Mouse (Mus musculus) liver, embryonic 15.5 days (tissue): ENCODE data around the gene Adamtsl4. TPM values are rescaled to one million over a fixed set of nuclear protein-coding genes. Genes with fewer than 3 reads are reported as not detected.

Experiments used
- ATAC-seq: fragments of 200-750 bp; cut with Nextera tagmentation; 2 replicates; pipeline ENCODE4 v1.8.0; 2017; ENCODE audit warnings: moderate number of reproducible peaks, mild to moderate bottlenecking, moderate library complexity; ENCODE audit not compliant: insufficient read depth
- H3K27ac ChIP-seq: fragments of 300-500 bp; sonication (generic); replicated peaks from 2 replicates; pipeline ENCODE4 v1.5.1; 2015; ENCODE audit warnings: mild to moderate bottlenecking, inconsistent platforms
- H3K27me3 ChIP-seq: fragments of 300-500 bp; sonication (generic); 2 replicates; pipeline ENCODE4 v1.6.1; 2015; ENCODE audit warnings: mild to moderate bottlenecking, inconsistent platforms
- H3K36me3 ChIP-seq: fragments of 300-500 bp; sonication (generic); replicated peaks from 2 replicates; pipeline ENCODE4 v1.6.1; 2015; ENCODE audit warnings: moderate library complexity, mild to moderate bottlenecking, inconsistent platforms
- H3K4me1 ChIP-seq: fragments of 300-500 bp; sonication (generic); replicated peaks from 2 replicates; pipeline ENCODE4 v1.6.1; 2015; ENCODE audit warnings: inconsistent platforms
- H3K4me2 ChIP-seq: fragments of 300-500 bp; sonication (generic); 2 replicates; pipeline ENCODE4 v1.6.1; 2015; ENCODE audit warnings: moderate library complexity, mild to moderate bottlenecking, inconsistent platforms
- H3K4me3 ChIP-seq: fragments of 300-500 bp; sonication (generic); replicated peaks from 2 replicates; pipeline ENCODE4 v1.5.1; 2015; ENCODE audit warnings: mild to moderate bottlenecking, inconsistent platforms
- H3K9ac ChIP-seq: fragments of 300-500 bp; sonication (generic); 2 replicates; pipeline ENCODE4 v1.6.1; 2015; ENCODE audit warnings: moderate library complexity, mild to moderate bottlenecking, inconsistent platforms
- H3K9me3 ChIP-seq: fragments of 300-500 bp; sonication (generic); replicated peaks from 2 replicates; pipeline ENCODE4 v1.6.1; 2016; ENCODE audit warnings: inconsistent platforms
- WGBS: fragments of 180-500 bp; shearing (Covaris S2); methylation state at CpG from one replicate; pipeline ENCODE4 v1.1.7; 2015; ENCODE audit warnings: mixed read lengths; ENCODE audit not compliant: insufficient replicate concordance; 5-methylcytosine and 5-hydroxymethylcytosine counted together
- polyA plus RNA-seq: library from polyadenylated mRNA; unstranded; fragments of >200 nt; fragmentation: Nextera tagmentation; extraction: Ambion mirVana; gene quantifications from 2 replicates; pipeline ENCODE4 v1.2.1, GENCODE M21; 2015

Gene Adamtsl4
- polyA plus RNA-seq, 1 experiment from 2014 or later = 1.0 TPM

- ATAC-seq = no peak
- Histone ChIP-seq H3K27me3 (no peaks in the 10 kb centered on the region), H3K4me3 (no peak overlapping the region), H3K36me3 (peaks cover 63% of the 10 kb centered on the region), H3K4me2 (peak overlapping the region; percentile 29), H3K27ac (peak overlapping the region; percentile 89), H3K4me1 (peaks cover 94% of the 10 kb centered on the region), H3K9ac (0 out of 2 replicates have a peak overlapping the region, but pooled peaks have one; percentile 9), H3K9me3 (no peaks in the 10 kb centered on the region)
- WGBS = 38% methylated on average over 7 of the region's 7 CpGs
Observed at GRCm38 (mm10) chr3:95668026-95668425, 19.7 kb downstream of the Adamtsl4 start.

- no peak for ATAC-seq
- peaks cover 94% of the 10 kb centered on the region for H3K4me1 ChIP-seq
- peak overlapping the region; percentile 89 for H3K27ac ChIP-seq
- H3K36me3 ChIP-seq = peaks cover 68% of the 10 kb centered on the region
- H3K9me3 ChIP-seq = no peaks in the 10 kb centered on the region
- no peak overlapping the region for H3K4me3 ChIP-seq
- 47% methylated on average over 4 of the region's 4 CpGs for WGBS
- peak overlapping the region; percentile 14 for H3K4me2 ChIP-seq
- 0 out of 2 replicates have a peak overlapping the region, but pooled peaks have one; percentile 9 for H3K9ac ChIP-seq
- H3K27me3 ChIP-seq = no peaks in the 10 kb centered on the region
Observed at GRCm38 (mm10) chr3:95667521-95667920, 20.2 kb downstream of the Adamtsl4 start.

DNA sequence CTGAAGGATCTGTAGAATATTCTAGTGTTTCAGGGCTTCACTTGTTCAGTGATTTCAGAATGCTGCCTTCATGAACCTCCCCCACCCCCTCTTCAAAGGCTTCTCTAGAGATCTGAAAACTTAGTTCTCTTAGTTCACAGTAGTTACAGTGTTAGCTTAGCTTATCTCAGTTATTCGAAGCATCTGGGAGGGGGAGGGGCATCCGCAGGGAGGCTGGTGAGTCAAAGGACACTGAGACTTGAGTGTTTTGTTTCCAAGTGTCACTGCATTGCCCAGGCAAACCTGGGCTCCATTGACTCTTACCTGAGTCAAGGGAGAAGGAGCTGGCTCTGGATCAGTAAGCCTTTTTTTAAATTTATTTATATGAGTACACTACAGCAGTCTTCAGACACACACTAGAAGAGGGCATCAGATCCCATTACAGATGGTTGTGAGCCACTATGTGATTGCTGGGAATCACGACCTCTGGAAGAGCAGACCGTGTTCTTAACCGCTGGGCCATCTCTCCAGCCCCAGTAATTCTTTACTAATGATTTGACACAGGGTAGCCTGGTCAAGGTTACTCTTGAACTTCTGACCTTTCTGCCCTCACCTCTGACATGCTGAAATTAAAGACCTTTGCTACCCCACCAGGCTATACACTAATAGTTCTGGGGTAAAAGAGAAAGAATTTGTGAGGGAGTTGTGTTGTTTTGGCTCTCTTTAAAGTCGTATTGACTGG, 21.4 kb downstream of the Adamtsl4 start:
- 43% methylated on average over 6 of the region's 6 CpGs for WGBS
- ATAC-seq = peak; percentile 68
- no peaks in the 10 kb centered on the region for H3K9me3 ChIP-seq
- H3K4me2 ChIP-seq = peak overlapping the region; percentile 53
- H3K4me1 ChIP-seq = peaks cover 93% of the 10 kb centered on the region
- peak overlapping the region; percentile 89 for H3K27ac ChIP-seq
- peak overlapping the region; percentile 33 for H3K9ac ChIP-seq
- H3K36me3 ChIP-seq = peaks cover 73% of the 10 kb centered on the region
- no peaks in the 10 kb centered on the region for H3K27me3 ChIP-seq
- H3K4me3 ChIP-seq = 0 out of 2 replicates have a peak overlapping the region, but pooled peaks have one; percentile 17

- Histone ChIP-seq H3K36me3 (peaks cover 81% of the 10 kb centered on the region), H3K9me3 (no peaks in the 10 kb centered on the region), H3K4me2 (peak overlapping the region; percentile 77), H3K9ac (peak overlapping the region; percentile 33; the same call in 1 of the 2 replicates), H3K4me3 (0 out of 2 replicates have a peak overlapping the region, but pooled peaks have one; percentile 20), H3K4me1 (peaks cover 94% of the 10 kb centered on the region), H3K27me3 (no peaks in the 10 kb centered on the region), H3K27ac (peak overlapping the region; percentile 89)
- 74% methylated on average over 4 of the region's 4 CpGs for WGBS
- ATAC-seq = peak; percentile 35
Observed at GRCm38 (mm10) chr3:95664940-95665352, 22.8 kb downstream of the Adamtsl4 start.

GRCm38 (mm10) chr3:95663969-95664608, 23.6 kb downstream of the Adamtsl4 start:
- Histone ChIP-seq H3K27me3 (no peaks in the 10 kb centered on the region), H3K9me3 (no peaks in the 10 kb centered on the region), H3K27ac (peak overlapping the region; percentile 89), H3K4me2 (peak overlapping the region; percentile 77), H3K4me1 (peaks cover 88% of the 10 kb centered on the region), H3K4me3 (peak overlapping the region; percentile 9; the same call in 1 of the 2 replicates), H3K36me3 (peaks cover 77% of the 10 kb centered on the region), H3K9ac (peak overlapping the region; percentile 12)
- no peak for ATAC-seq
- WGBS = 79% methylated on average over 3 of the region's 3 CpGs

- Histone ChIP-seq H3K4me2 (peak overlapping the region; percentile 77), H3K4me3 (peak overlapping the region; percentile 9; the same call in 1 of the 2 replicates)
Observed at GRCm38 (mm10) chr3:95663486-95663885, 24.2 kb downstream of the Adamtsl4 start.

GRCm38 (mm10) chr3:95662724-95663449, 24.8 kb downstream of the Adamtsl4 start:
- H3K4me1 ChIP-seq = peaks cover 78% of the 10 kb centered on the region
- H3K36me3 ChIP-seq = peaks cover 67% of the 10 kb centered on the region
- H3K4me3 ChIP-seq = peak overlapping the region; percentile 97
- H3K4me2 ChIP-seq = peak overlapping the region; percentile 77
- no peak for ATAC-seq
- H3K27me3 ChIP-seq = no peaks in the 10 kb centered on the region
- H3K9me3 ChIP-seq = no peaks in the 10 kb centered on the region
- WGBS = 67% methylated on average over 7 of the region's 7 CpGs
- peak overlapping the region; percentile 89 for H3K27ac ChIP-seq
- peak overlapping the region; percentile 40; the same call in 1 of the 2 replicates for H3K9ac ChIP-seq

More at GRCm38 (mm10) chr3:95663486-95663885, 24.2 kb downstream of the Adamtsl4 start:
- no peaks in the 10 kb centered on the region for H3K27me3 ChIP-seq
- peaks cover 71% of the 10 kb centered on the region for H3K36me3 ChIP-seq
- H3K9me3 ChIP-seq = no peaks in the 10 kb centered on the region
- ATAC-seq = no peak
- peaks cover 82% of the 10 kb centered on the region for H3K4me1 ChIP-seq
- WGBS = 69% methylated on average over 2 of the region's 2 CpGs
- peak overlapping the region; percentile 89 for H3K27ac ChIP-seq
- H3K9ac ChIP-seq = peak overlapping the region; percentile 12; the same call in 1 of the 2 replicates

- peaks cover 78% of the 10 kb centered on the region for H3K4me1 ChIP-seq
Observed at GRCm38 (mm10) chr3:95661945-95662715, 25.6 kb downstream of the Adamtsl4 start.

DNA sequence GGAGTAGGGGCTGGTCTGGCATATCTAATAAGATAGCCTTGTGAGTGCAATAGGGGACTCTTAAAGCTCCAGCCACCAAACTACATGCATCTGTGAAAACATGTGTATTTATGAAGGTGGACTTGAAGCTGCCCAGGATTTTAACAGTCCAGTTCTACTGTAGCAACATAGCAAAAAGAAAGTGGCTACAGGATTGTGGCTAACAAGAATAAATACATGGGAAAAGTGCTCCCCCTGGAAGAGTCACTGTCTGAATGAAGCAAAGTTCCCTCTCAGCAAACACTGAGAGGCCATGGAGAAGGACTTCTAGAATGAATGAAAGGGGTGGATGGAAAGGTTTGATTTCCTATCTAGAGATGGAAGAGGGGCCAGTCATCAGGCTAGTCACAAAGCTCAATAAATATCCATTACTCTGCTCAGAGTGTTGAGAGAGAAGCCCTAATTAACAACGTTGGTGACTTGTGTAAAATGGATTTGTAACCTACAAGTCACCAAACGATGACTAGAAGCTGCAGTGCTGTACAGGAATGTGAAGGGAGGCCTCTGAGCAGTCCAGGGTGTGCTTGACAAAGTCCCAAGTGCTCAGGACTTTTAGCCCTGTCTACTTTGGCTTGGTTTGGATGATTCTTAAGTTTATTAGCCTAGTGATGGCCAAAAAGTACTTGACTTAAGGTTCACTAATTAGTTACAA, 26.8 kb downstream of the Adamtsl4 start:
- no peaks in the 10 kb centered on the region for H3K27me3 ChIP-seq
- WGBS = 21% methylated on average over 2 of the region's 2 CpGs
- no peaks in the 10 kb centered on the region for H3K9me3 ChIP-seq
- peak overlapping the region; percentile 77 for H3K4me2 ChIP-seq
- H3K36me3 ChIP-seq = peaks cover 56% of the 10 kb centered on the region
- H3K27ac ChIP-seq = peak overlapping the region; percentile 98
- H3K9ac ChIP-seq = peak overlapping the region; percentile 100
- H3K4me1 ChIP-seq = peaks cover 72% of the 10 kb centered on the region
- no peak for ATAC-seq
- H3K4me3 ChIP-seq = peak overlapping the region; percentile 97

More at GRCm38 (mm10) chr3:95661945-95662715, 25.6 kb downstream of the Adamtsl4 start:
- Histone ChIP-seq H3K9ac (peak overlapping the region; percentile 40), H3K4me2 (peak overlapping the region; percentile 77), H3K36me3 (peaks cover 60% of the 10 kb centered on the region), H3K27me3 (no peaks in the 10 kb centered on the region), H3K9me3 (no peaks in the 10 kb centered on the region), H3K4me3 (peak overlapping the region; percentile 97), H3K27ac (peak overlapping the region; percentile 68)
- ATAC-seq = no peak; the same call in 1 of the 2 replicates
- WGBS = 20% methylated on average over 7 of the region's 7 CpGs

- ATAC-seq = no peak
Observed at GRCm38 (mm10) chr3:95659948-95660347, 27.8 kb downstream of the Adamtsl4 start.

More at GRCm38 (mm10) chr3:95659948-95660347, 27.8 kb downstream of the Adamtsl4 start:
- peak overlapping the region; percentile 77 for H3K4me2 ChIP-seq
- no peaks in the 10 kb centered on the region for H3K27me3 ChIP-seq
- peak overlapping the region; percentile 100 for H3K9ac ChIP-seq
- WGBS = 2% methylated on average over 8 of the region's 8 CpGs
- peak overlapping the region; percentile 97 for H3K4me3 ChIP-seq
- H3K9me3 ChIP-seq = no peaks in the 10 kb centered on the region
- peaks cover 50% of the 10 kb centered on the region for H3K36me3 ChIP-seq
- peak overlapping the region; percentile 98 for H3K27ac ChIP-seq
- H3K4me1 ChIP-seq = peaks cover 66% of the 10 kb centered on the region
